Mouse (Mus musculus) left cerebral cortex, postnatal 25 days (tissue): ENCODE measurements around the gene Fgfr2. TPM values are rescaled to one million over a fixed set of nuclear protein-coding genes. Genes with fewer than 3 reads are reported as not detected.
"Not testable (repeated sequence)": the region's sequence is repeated elsewhere in the genome, so short reads cannot be mapped to it uniquely, and the experiment has no call there.

Experiments used
- DNase-seq, 2 experiments: peaks; one replicate each; pipeline ENCODE4 v3.0.0; 2022; ENCODE audit warnings: low spot score in 2 of 2, mixed read lengths in 1 of 2
- intact Hi-C: fragments of 180-260 bp; cut with DNase I; formaldehyde crosslinking; loops from one replicate; pipeline ENCODE4 v1.15.1; 2025
- total RNA-seq, 2 experiments: library from RNA; stranded (reverse); gene quantifications; 2 replicates each; pipeline ENCODE4 v1.2.3; 2021

Fgfr2 gene
- total RNA-seq, 2 experiments from 2014 or later: 37.1 to 42.0 TPM

DNA sequence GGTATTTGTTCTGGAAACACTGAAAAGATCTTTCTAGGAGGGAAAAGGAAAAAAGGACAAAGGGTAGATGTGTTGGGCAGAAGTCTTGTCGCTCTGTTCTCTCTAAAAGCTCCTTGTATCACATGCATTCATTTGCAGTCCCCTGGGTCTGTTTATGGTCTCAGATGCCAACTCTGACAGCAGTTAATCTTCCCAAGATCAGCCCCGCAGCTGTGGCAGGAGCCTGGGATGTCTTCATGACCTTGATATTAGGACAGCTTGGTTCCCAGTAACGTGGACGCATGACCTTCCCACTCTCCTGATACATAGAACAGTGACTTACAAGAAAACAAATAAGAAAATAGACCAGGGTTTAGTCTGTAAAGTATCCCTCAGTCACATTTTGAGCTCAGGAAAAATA is 2509.2 kb downstream of the Fgfr2 start:
- DNase-seq: no peak
- intact Hi-C loops: no loop called here

GRCm38 (mm10) chr7:130606958-130607357 is 2516.2 kb downstream of the Fgfr2 start:
- intact Hi-C loops: no loop called here
- DNase-seq: no peak

- DNase-seq: no peak
- intact Hi-C loops: loop anchor here (2.0 kb wide), 1 partner anchor 58 kb away; no protein-coding TSS in a partner anchor
Observed at GRCm38 (mm10) chr7:130605111-130605510, 2518.0 kb downstream of the Fgfr2 start.

DNA sequence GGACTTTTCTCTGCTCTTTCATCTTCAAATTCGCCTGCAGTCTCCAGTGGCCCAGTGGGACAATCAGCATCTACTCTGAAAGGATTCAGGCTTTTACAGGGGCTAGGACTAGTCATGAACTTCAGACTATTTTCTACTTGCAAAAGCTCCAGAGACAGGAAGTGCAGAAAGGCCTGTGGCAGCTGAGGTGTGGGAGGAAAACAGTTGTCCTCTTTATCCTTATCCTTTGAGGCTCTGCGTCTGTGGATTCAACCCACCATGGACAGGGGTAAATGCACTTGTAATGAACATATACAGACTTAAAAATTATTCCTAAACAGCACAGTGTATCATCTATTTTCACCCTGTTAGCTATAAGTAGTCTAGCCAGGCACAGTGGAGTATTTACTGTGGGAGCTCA is 2518.8 kb downstream of the Fgfr2 start:
- intact Hi-C loops: loop anchor here (2.0 to 5.0 kb wide), 3 partner anchors 58 to 88 kb away; no protein-coding TSS in a partner anchor
- peak in 1 of 2 experiments; percentile 84 for DNase-seq

GRCm38 (mm10) chr7:130603556-130603955 is 2519.6 kb downstream of the Fgfr2 start:
- peak; percentile 62 to 94 for DNase-seq
- intact Hi-C loops: loop anchor here (5.0 kb wide), 2 partner anchors 71 to 89 kb away; no protein-coding TSS in a partner anchor

GRCm38 (mm10) chr7:130602804-130603203 is 2520.3 kb downstream of the Fgfr2 start:
- no peak for DNase-seq
- intact Hi-C loops: loop anchor here (5.0 kb wide), 2 partner anchors 71 to 89 kb away; no protein-coding TSS in a partner anchor

DNA sequence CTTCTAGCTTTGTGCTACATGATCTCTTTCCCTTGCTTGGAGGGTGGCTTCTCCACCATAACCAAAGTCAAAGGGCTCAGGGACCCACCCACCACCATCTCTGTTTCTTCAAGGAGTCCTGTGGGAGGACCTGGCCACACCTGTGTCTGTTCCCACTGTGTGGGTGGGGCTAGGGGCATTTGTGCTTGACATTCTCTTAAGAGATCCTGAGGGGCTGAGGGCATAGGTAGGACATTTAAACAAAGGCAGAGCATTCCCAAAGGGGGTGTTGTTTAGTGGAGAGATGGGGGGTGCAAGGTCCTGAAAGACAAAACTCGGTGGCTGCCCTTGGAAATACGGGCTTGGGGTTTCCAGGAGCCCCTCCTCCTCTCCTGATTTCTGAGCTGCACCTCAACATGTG is 2522.6 kb downstream of the Fgfr2 start:
- intact Hi-C loops: loop anchor here (5.0 kb wide), 2 partner anchors 68 to 92 kb away; no protein-coding TSS in a partner anchor
- no peak for DNase-seq

DNA sequence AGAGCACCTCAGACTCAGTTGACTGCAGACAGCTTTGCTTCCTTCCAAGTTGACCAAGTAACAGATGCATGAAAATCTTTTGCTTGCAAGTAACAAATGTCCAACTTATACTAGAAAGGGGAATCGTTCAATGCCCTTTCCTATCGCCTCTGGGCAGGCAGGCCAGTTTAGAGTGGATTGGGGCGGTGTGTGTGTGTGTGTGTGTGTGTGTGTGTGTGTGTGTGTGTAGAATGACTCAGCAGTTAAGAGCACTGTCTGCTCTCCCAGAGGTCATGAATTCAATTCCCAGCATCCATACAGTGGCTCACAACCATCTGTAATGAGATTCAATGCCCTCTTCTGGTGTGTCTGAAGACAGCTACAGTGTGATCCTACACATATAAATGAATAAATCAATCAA is 2523.1 kb downstream of the Fgfr2 start:
- no peak for DNase-seq
- intact Hi-C loops: loop anchor here (5.0 kb wide), 2 partner anchors 68 to 92 kb away; no protein-coding TSS in a partner anchor

DNA sequence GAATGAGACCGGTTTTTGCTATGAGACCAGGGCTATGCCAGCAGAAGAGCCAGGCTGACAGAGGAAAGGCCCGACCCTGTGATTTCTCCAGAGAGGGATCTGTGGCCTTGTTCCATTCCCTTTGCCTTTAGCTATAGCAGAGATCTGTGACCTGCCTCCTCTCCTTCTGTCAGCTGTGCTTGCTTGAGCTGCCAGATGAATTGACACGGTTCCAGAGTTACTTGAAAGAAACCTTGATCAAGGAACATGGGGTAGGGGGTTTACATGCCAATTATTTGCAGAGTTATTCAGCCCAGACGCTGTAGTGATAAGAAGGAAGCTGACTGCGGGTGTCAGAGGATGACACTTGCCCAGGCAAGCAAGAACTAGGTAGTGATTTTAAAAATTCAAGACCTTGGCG is 2525.6 kb downstream of the Fgfr2 start:
- no peak for DNase-seq
- intact Hi-C loops: no loop called here

- DNase-seq, intact Hi-C loops: not testable (repeated sequence)
Observed at GRCm38 (mm10) chr7:130596079-130596855, 2526.9 kb downstream of the Fgfr2 start.

DNA sequence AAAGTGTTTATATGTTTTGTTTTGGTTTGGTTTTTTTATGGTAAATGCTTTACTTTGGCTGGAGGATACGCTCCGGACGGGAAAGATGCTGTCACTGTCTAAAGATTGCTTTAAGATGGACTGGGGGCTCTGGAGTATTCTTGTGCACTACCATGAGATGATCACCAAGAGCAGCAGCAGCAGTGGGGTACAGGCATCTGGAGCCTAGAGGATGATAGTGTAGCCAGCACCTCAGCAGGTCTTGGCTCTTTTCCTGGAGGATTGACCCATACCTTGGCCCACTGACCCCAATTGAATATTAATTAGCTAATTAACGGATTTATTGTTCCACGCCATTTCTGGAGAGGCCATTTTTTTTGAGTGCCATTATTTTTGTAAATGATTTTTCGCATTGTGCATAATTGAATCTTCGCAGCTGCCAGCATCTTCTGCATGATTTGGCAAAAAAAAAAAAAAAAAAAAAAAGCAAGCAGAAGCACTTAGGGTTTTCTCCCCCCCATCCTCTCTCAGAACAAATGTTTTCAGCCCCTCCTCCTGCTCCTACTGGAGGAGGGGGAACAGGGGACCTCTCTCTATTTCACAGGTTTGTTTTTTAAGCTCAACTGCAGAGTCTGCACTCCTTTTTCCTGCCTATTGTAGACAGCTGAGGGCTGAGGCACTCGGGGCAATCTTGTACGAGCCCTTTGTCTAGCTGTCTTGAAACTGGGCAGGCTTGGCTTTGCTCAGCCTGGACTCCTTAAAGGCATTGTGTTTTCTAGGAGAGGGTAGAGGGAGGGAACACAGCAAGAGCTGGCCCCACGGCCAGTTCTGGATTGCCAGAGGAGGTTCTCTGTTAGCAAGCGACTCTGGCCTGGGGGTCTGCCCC is 2529.5 kb downstream of the Fgfr2 start:
- intact Hi-C loops, DNase-seq: not testable (repeated sequence)

DNA sequence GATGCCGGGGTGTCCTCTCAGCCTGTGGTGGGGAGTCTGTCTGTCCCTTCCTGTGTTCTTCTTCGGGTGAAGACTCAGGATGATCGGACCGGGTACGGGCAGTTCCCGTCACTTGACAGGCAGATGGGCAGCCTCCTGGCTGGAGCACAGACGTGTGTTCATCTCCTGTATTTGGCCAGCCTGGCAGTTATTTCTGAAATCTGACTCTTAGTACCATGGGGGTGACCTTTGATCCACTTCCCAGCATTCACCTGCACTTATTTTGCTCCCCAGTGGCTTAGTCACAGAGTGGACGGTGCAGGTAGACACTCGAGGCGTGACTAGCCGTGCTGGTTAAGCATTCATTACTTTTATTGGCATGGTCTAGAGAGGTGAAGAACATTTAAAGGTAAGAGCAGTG is 2530.2 kb downstream of the Fgfr2 start:
- DNase-seq, intact Hi-C loops: not testable (repeated sequence)

DNA sequence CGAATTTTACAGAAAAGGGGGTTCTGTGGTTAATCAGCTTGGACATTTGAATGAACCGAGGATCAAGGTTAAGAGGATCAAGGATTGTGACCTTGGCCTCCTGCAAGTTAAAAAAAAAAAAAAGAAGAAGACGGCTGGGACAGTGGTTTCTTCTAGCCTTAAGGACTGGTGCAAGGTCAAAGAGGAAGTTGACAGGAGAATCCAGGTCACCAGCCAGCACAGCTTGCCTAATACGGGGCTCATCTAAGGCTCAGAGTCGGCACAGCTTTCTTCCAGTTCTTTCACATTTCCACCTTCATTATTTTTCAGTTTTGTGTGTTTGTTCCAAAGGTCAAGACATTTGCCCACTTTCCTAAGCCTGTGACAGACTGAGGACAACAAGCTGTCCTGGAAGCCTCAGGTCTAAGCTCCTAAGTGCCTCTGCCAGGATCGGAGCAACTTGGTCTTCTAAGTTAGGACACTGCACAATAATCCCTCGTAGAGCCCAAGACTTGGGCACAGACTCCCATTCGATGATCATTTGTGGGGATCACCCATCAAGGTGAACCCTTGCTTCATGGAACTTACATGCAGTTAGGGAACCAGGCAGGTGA is 2532.2 kb downstream of the Fgfr2 start:
- no peak for DNase-seq
- intact Hi-C loops: no loop called here

DNA sequence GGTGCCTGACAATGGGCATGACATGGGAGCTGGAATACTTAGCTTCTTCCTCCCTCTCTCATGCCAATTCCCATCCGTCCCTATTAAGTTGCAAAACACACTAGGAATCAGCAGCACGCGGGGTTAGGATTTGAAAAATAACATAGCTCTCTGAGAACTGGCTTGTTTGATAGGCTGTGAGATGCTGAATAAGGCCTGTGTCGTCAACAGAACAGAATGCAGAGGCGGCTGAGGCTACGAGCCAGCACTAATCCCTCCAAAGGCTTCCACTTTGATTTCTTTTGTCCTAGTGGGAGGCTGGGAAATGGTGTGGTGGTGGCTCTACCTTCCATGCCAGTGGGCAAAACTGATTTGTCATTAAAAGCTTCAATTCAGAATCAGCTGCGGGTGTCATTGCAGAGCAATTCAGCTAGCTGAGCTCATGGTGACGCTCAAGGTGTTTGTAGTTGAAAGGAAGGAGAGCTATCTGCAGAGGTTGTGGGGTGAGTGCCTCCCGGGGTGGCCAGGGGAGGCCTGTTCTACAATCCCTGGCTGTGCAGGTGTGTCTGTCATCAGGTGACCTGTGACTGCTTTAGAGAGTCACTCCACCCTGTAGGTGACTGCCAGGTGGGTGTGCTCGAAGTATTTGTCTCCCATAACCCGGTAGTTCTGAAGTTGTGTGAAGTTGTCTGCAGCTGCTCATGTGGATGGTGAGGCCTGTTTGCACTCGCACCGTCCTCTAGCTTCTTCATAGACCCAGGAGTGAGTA is 2532.9 kb downstream of the Fgfr2 start:
- intact Hi-C loops: no loop called here
- peak in 1 of 2 experiments; percentile 15 for DNase-seq

GRCm38 (mm10) chr7:130586521-130587072 is 2536.6 kb downstream of the Fgfr2 start:
- intact Hi-C loops: no loop called here
- no peak for DNase-seq

GRCm38 (mm10) chr7:130578607-130579006 is 2544.5 kb downstream of the Fgfr2 start:
- DNase-seq: no peak
- intact Hi-C loops: no loop called here

GRCm38 (mm10) chr7:130578066-130578465 is 2545.1 kb downstream of the Fgfr2 start:
- DNase-seq: no peak
- intact Hi-C loops: no loop called here

GRCm38 (mm10) chr7:130577388-130578003 is 2545.7 kb downstream of the Fgfr2 start, which contains the start of gene Tacc2:
Gene Tacc2, plus strand, starts transcription at chr7:130577438.
- intact Hi-C loops: no loop called here
- no peak for DNase-seq
